Mouse (Mus musculus): ENCODE results near the gene Chmp1a. TPM values are rescaled to one million over a fixed set of nuclear protein-coding genes. Genes with fewer than 3 reads are reported as not detected.

Chmp1a gene
- total and polyA plus RNA-seq, 2 experiments from 2014 or later: 94.3 to 131 TPM

DNA sequence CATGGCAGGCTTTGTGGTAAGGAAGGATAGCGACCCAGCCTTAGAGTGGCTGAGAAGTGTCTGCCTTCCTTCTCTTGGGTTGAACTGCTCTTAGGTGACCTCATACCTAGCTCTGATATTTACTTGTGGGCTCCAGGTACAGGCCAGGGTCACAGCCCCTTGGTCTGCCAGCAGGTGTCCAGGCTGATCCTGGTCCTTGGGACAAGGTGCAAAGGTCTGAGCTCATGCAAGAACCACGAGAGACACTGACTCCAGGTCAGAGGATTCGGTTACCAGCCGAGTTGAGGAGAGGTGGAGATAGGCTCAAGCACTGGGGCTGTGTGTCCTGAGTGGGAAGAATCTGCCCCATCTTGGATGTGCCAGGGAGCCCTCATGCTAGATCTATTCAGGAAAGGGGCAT is 31.8 kb upstream of the Chmp1a start:
- H3K4me3 ChIP-seq (ENCODE audit: low read depth, low read length): no peak overlapping the region
- ATAC-seq (ENCODE audit: insufficient read depth, low read depth) (no peak), DNase-seq (ENCODE audit: low spot score) (no peak)
- peaks cover 71% of the 10 kb centered on the region for H3K36me3 ChIP-seq (replicated peaks; ENCODE audit: control insufficient read depth, insufficient read depth, low read length)
- H3K9me3 ChIP-seq (replicated peaks; ENCODE audit: control insufficient read depth, low read length): no peaks in the 10 kb centered on the region
- TF ChIP-seq EP300 (IDR thresholded peaks at IDR 0.05; ENCODE audit: low read depth): no peak
- no peak for TF ChIP-seq CTCF (IDR thresholded peaks at IDR 0.05; ENCODE audit: low read depth)
- 86% methylated on average over 4 of the region's 4 CpGs for WGBS
- H3K27ac ChIP-seq (ENCODE audit: low read depth): no peak overlapping the region
- no peaks in the 10 kb centered on the region for H3K4me1 ChIP-seq (ENCODE audit: control insufficient read depth, insufficient read depth)
- H3K9ac ChIP-seq (replicated peaks; ENCODE audit: low read depth, low read length): no peak overlapping the region
- H3K4me2 ChIP-seq (ENCODE audit: low read depth, low read length): no peak overlapping the region
- no peaks in the 10 kb centered on the region for H3K27me3 ChIP-seq (ENCODE audit: control insufficient read depth, insufficient read depth, low read length)

DNA sequence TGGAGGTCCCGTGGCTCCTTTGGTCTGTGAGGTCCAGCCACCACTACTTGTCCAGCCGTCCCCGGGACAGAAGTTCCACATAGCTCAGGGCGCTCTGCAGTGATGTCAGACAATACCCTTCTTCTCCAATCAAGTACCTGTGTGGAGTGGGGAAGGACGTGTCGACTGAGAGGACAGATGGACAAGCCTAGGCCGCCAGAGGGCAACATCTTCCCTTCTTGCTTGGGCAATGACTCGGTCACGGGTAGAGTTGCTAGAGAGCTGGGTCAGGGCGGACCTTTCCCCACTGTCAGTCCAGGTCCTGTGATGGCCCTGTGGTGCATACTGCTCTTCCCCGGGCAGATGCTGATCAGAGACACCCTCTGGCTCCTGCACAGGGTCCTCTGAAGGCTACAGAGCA is 30.5 kb upstream of the Chmp1a start:
- Histone ChIP-seq H3K4me2 (ENCODE audit: low read depth, low read length) (no peak overlapping the region), H3K4me3 (ENCODE audit: low read depth, low read length) (no peak overlapping the region), H3K27ac (ENCODE audit: low read depth) (no peak overlapping the region), H3K36me3 (replicated peaks; ENCODE audit: control insufficient read depth, insufficient read depth, low read length) (peaks cover 58% of the 10 kb centered on the region), H3K9ac (replicated peaks; ENCODE audit: low read depth, low read length) (no peak overlapping the region), H3K27me3 (ENCODE audit: control insufficient read depth, insufficient read depth, low read length) (no peaks in the 10 kb centered on the region), H3K4me1 (ENCODE audit: control insufficient read depth, insufficient read depth) (no peaks in the 10 kb centered on the region), H3K9me3 (replicated peaks; ENCODE audit: control insufficient read depth, low read length) (no peaks in the 10 kb centered on the region)
- DNase-seq (ENCODE audit: low spot score): no peak
- WGBS: 68% methylated on average over 11 of the region's 11 CpGs
- ATAC-seq (ENCODE audit: insufficient read depth, low read depth): no peak
- TF ChIP-seq CTCF (IDR thresholded peaks at IDR 0.05; ENCODE audit: low read depth) (peak; percentile 5; the same call in 1 of the 2 replicates), EP300 (IDR thresholded peaks at IDR 0.05; ENCODE audit: low read depth) (no peak)

DNA sequence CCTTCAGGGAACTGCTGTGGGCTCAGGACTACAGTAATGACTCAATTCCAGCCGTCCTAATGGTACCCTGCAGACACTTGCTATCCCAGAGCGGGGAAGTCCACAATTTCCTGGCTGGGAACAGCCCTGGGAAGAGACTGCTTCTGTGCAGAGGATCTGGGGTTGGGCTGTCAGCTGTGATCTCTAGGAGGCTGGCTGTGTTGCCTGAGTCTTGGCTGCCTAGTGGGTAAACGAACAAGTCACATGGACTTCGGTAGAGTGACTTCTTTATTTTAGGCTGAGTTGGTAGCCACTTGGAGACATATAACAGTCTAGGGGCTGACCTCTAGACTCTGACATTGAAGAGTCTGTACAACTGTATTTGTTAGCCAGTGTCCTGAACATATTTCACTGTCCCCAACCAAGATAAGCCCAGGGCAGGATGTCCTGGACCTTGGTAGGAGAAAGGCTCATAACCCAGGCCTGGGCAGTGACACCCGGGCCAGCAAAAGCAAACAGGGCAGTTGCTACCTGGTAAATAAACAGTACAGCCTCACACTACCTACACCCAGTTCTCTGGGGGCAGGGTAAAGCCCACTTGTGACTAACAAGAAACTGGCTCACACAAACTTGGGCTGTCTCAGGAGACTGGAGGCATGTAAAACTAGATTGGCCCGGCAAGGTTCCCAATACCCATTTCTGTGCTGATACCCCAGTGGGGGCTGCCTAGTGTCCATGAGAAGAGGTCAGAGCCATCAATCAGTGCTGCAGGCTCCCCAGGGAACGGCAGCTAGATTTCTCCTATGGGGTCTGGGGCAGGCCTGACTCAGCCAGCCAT is 29.8 kb upstream of the Chmp1a start:
- H3K9ac ChIP-seq (replicated peaks; ENCODE audit: low read depth, low read length): no peak overlapping the region
- H3K27ac ChIP-seq (ENCODE audit: low read depth): no peak overlapping the region
- no peaks in the 10 kb centered on the region for H3K27me3 ChIP-seq (ENCODE audit: control insufficient read depth, insufficient read depth, low read length)
- peaks cover 51% of the 10 kb centered on the region for H3K36me3 ChIP-seq (replicated peaks; ENCODE audit: control insufficient read depth, insufficient read depth, low read length)
- H3K4me2 ChIP-seq (ENCODE audit: low read depth, low read length): no peak overlapping the region
- WGBS: 80% methylated on average over 7 of the region's 7 CpGs
- DNase-seq (ENCODE audit: low spot score) (no peak), ATAC-seq (ENCODE audit: insufficient read depth, low read depth) (no peak)
- no peak overlapping the region for H3K4me3 ChIP-seq (ENCODE audit: low read depth, low read length)
- H3K4me1 ChIP-seq (ENCODE audit: control insufficient read depth, insufficient read depth): no peaks in the 10 kb centered on the region
- TF ChIP-seq EP300 (IDR thresholded peaks at IDR 0.05; ENCODE audit: low read depth) (no peak), CTCF (IDR thresholded peaks at IDR 0.05; ENCODE audit: low read depth) (no peak)
- H3K9me3 ChIP-seq (replicated peaks; ENCODE audit: control insufficient read depth, low read length): no peaks in the 10 kb centered on the region

DNA sequence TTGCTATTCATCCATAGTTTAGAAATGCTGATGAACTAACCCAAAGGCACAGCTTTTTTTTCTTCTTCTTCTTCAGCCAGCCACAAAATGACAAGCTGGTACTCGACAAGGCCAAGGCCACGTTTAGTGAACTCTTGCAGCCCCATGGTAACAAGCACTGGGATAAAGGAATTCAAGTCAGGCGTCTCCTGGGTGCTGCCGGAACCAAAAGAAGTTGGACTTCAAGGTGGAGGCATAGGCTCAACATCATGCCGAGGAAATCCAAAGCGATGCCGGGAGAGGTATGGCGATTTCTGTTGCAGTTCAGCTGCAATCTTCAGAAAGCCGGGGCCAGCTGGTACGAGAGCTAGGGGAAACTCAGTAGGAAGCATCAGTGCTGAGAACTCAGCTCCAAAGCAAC is 26.8 kb upstream of the Chmp1a start:
- Histone ChIP-seq H3K27ac (ENCODE audit: low read depth) (no peak overlapping the region), H3K9me3 (replicated peaks; ENCODE audit: control insufficient read depth, low read length) (no peaks in the 10 kb centered on the region), H3K27me3 (ENCODE audit: control insufficient read depth, insufficient read depth, low read length) (0 out of 2 replicates have a peak, but pooled peaks cover 3% of the 10 kb centered on the region), H3K4me3 (ENCODE audit: low read depth, low read length) (no peak overlapping the region), H3K9ac (replicated peaks; ENCODE audit: low read depth, low read length) (no peak overlapping the region), H3K36me3 (replicated peaks; ENCODE audit: control insufficient read depth, insufficient read depth, low read length) (peaks cover 22% of the 10 kb centered on the region), H3K4me2 (ENCODE audit: low read depth, low read length) (no peak overlapping the region), H3K4me1 (ENCODE audit: control insufficient read depth, insufficient read depth) (peaks cover 10% of the 10 kb centered on the region)
- TF ChIP-seq EP300 (IDR thresholded peaks at IDR 0.05; ENCODE audit: low read depth) (no peak), CTCF (IDR thresholded peaks at IDR 0.05; ENCODE audit: low read depth) (no peak)
- 88% methylated on average over 10 of the region's 10 CpGs for WGBS
- no peak for DNase-seq (ENCODE audit: low spot score)
- no peak for ATAC-seq (ENCODE audit: insufficient read depth, low read depth)

DNA sequence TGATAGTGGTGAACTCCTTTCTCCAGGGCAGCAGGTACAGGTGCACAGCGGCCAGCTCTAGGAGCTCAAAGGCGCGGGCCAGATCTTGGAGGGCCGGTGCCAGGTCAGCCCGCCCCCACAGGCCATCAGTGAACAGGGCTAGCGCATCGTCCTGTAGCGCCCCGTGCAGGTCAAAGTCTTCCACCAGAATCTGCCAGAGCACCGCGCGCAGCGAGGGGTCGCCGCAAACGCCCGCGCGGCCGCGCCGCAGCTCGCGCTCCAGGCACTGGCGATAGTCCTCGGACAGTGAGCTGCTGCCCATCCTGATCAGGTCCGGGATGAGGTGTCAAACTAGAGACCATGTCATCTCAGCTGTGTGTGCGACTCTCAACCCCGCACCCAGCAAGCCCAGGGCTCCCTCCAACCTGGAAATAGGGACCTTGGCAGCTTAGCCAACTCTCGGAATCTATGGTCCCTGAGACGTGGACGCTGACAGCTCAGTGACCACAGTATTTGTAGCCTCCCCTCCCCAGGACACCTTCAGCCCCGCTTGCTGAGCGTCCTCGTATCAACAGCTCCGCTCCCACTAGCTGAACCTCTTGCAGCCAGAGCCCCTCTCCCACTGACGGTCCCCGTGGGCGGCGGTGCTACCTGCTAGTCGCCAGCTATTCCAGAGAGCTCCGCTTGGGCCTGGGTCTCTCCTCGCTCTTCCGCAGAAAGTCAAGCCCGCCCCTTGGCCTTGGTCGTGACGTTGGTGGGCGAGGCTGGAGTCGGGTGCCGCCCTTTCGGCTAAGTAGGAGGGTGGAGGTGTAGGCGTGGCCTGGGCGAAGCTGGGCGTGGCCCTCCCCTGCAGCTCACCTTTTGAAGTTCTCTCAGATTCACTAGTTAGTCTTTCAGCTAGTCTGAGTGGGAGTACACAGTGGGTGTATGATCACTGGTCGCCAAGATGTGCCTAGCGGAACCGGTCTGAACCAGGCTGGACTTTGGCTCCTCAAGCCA is 23.2 kb upstream of the Chmp1a start, which contains the start of gene Spata2l:
Gene Spata2l, minus strand, starts transcription at position 714 of the 978 bp plus-strand sequence.
- ATAC-seq (ENCODE audit: insufficient read depth, low read depth): peak; percentile 89
- peak; percentile 75 for DNase-seq (ENCODE audit: low spot score)
- Histone ChIP-seq H3K9me3 (replicated peaks; ENCODE audit: control insufficient read depth, low read length) (no peaks in the 10 kb centered on the region), H3K9ac (replicated peaks; ENCODE audit: low read depth, low read length) (peak within 1 kb of the TSS; percentile 58), H3K4me2 (ENCODE audit: low read depth, low read length) (peak within 1 kb of the TSS; percentile 96), H3K4me3 (ENCODE audit: low read depth, low read length) (peak within 1 kb of the TSS; percentile 61), H3K4me1 (ENCODE audit: control insufficient read depth, insufficient read depth) (peaks cover 10% of the 10 kb centered on the region), H3K36me3 (replicated peaks; ENCODE audit: control insufficient read depth, insufficient read depth, low read length) (no peaks in the 10 kb centered on the region), H3K27me3 (ENCODE audit: control insufficient read depth, insufficient read depth, low read length) (0 out of 2 replicates have a peak, but pooled peaks cover 3% of the 10 kb centered on the region), H3K27ac (ENCODE audit: low read depth) (no peak within 1 kb of the TSS)
- TF ChIP-seq CTCF (IDR thresholded peaks at IDR 0.05; ENCODE audit: low read depth) (no peak; the same call in 1 of the 2 replicates), EP300 (IDR thresholded peaks at IDR 0.05; ENCODE audit: low read depth) (no peak)
- WGBS: 1% methylated on average over 56 of the region's 57 CpGs
